Mouse (Mus musculus): ENCODE data around the gene Kcnab3.
A peak's percentile ranks its signal among the peaks of the same experiment; 100 is the strongest.

Kcnab3 gene

DNA sequence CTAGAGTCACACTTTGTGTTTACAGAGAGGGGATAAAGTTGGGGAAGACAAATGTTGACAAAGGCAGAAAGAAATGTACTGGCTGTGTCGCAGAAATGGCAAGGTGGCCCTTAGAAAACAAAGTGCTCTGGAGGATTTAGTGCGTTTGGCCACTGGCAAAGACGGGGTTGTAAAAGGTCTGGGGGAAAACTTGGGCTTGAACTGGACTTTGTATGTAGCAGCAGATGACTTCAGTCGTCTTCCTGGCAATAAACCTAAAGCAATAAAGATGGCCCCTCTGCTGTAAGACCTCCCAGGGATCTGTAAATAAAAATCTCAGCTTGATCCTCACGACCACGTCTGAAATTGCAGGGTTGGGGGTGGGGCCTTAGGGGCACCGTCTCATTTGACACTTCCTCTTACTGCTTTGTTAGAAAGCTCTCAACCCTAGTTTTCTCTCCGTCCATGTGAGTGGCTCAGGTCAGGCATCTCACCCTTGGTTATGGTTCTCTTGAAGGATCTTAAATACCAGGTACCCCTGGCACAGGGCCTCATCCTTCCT, 6.7 kb downstream of the Kcnab3 start:
- DNase-seq, result no peak

DNA sequence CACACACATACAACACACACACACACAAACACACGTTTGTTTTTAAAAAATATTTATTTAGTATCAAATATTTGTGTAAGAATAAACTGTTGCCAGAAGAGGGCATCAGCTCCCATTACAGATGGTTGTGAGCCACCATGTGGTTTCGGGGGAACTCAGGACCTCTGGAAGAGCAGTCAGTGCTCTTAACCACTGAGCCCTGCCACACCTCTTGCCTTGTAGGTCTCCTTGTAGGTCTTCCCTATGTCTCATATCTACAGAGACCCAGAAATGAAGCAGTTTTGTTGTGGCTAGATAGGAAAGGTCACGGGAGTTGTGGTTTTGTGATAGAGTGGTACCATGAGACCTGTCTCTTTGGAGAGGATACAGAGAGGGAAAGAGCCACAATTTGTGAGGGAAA, 7.9 kb downstream of the Kcnab3 start:
- no peak for DNase-seq

DNA sequence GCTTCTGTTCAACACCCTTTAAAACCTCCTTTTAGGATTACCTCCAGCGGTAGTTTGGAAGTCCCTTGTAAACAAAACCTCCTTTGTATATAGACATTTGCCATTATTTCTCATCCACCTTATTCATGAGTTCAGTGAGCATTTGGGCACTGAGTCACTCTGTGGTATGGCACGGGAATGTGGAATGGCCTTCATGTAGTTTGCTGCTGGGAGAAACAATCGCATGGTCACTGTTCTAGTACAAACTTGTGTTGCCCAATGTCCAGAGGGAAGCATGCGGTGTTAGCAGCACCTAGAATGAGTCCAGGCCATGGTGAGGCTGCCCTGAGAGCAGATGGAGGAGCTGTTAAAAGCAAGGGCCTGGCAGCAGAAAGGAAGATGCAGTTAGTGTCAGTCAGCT, 8.7 kb downstream of the Kcnab3 start:
- no peak for DNase-seq

DNA sequence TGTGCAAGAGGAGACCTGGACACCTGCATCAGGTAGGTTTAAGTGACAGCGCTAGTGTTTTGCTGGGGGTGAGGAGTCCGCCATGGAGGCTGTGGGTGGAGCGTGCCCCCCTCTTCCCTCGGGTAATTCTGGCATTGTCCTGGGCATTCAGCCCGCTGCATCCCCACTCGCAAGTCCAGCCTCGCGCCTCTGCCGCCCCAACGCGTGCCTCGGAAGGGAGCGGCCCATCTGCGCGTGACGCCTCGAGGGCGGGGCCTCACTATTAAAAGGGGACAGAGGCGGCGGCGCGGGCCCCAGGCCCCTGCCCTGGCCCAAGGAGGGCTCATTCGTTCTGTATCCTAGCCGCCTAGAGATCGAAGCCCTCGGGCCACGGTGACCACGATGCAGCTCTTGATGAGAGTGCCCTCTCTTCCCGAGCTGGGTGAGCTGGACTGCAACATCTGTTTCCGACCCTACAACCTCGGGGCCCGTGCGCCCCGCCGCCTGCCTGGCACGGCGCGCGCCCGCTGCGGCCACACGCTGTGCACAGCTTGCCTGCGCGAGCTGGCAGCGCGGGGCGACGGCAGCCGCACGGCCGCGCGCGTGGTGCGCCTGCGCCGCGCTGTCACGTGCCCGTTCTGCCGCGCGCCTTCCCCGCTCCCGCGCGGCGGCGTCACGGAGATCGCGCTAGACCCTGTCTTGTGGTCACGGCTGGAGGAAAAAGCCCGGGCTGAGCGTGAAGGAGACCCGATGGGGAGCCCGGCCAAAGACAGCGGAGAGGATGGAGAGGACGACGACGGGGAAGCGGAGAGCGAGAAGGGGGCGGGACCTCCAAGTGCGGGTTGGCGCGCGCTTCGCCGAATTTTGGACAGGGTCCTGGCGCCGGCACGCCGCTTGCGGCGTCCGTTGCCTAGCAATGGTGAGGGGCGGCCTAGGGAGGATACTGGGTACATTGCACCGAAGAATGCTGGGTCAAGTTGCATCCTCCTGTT, 14.4 kb downstream of the Kcnab3 start, which contains the start of gene Rnf227:
Rnf227 (plus strand) TSS at position 301 of the 971 bp plus-strand sequence.
- DNase-seq, result peak; percentile 64

DNA sequence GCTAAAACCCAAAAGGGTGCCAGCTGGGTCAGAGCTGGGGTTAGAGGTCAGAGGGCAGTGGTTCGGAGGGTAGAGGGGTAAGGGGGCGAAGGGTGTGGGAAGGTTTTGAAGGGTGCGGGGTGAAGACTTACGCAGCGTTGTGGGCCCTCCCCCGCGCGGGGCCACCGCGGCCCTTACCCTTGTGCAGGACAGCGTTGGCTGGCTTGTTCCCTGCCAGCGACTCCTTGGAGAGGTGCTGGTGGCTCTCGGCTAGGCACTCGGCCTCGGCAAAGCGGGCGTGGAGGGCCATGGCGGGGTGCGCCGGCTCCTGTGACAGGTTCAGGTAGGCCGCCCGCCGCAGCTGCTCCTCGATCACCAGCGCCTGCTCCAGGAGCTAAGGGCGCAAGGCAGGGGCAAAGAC, 20.4 kb downstream of the Kcnab3 start:
- no peak for DNase-seq

DNA sequence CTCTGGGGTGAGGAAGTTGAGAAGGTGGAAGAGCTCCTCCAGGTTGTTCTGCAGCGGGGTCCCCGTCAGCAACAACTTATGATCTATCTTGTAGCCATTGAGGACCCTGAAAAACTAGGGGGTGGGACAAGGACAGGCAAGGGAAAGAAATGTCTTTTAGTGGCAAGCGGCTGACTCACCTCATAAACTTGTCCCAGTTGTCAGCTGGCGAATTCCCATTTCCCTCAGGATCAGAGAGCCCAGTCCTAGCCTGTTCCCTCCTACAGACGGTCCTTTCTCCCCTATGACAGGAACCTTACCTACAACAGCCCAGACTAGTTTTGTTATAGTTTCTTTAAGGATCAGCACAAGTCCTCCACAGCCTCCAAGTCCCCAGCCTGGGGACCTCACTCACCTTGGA, 30.5 kb downstream of the Kcnab3 start:
- no peak for DNase-seq

DNA sequence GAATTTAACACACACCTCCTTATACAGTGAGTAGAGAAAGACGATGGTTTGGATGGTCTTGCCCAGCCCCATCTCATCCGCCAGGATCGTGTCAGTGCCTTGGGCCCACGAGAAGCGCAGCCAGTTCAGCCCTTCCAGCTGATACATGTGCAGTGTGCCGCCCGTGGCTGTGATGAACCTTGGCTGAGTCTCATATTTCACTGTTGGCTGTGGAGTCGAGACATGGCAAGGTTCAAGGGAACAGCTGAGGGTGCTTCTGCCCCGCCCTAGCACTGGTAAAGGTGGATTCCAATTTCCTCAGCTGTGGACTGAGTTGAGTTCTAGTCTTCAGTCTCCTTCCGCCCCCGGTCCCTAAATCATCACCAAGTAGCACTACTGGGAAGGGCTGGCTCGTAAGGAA, 31.6 kb downstream of the Kcnab3 start:
- no peak for DNase-seq

DNA sequence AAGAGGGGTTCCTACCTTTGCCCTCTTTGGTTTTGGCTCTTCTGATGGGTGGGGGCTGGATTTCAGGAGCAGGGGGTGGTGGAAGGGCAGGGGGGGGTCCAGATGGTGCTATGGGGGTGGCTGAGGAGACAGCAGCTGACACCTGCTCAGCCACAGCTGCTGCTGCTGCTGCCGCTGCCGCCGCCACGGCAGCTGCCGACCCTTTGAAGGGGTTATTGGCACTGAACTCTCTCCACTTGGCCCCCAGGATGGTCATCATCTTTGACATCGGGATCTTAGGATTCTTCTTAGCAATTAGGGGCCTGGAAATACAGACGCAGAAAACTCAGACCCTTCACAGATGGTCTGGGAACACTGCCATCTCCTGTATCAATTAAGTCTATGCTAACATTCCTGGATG, 36.0 kb downstream of the Kcnab3 start:
- no peak for DNase-seq

DNA sequence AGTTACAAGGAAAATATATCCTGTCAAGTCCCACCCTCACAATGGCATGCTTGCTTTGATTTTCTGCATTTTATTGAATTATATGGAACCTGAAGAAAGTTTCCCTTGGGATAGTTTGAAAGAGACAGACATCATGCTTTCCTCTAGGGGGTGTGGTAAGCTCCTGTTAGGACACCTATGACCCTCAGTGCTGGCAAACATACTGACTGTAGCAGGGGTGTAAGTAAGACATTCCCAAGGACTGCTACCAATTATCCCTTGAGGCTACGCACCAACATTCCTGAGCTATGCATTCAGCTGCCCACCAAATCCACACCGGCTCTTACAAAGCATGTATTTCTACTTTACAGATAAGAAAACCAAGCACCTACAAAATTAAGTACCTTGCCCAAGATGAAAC, 36.4 kb downstream of the Kcnab3 start:
- DNase-seq, result no peak

DNA sequence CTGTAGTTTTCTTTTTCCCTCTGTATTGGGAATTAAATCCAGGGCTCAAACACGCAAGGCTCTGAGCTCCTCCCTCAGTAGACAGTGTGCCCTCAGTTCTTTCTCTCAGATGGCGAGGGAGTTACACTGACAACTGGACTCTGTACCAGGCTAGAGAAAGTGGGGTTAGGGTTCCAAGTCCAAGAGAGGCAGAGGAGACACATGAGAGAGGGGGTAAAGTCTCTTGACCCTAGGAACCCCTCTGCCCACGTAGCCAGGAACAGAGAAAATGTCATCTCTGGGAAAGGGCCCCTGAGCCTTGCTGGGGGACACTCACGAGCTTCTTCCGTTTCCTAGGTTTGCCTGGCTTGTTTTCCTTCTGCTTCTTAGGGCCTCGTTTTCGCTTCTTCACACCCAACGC, 38.3 kb downstream of the Kcnab3 start:
- DNase-seq, result no peak

DNA sequence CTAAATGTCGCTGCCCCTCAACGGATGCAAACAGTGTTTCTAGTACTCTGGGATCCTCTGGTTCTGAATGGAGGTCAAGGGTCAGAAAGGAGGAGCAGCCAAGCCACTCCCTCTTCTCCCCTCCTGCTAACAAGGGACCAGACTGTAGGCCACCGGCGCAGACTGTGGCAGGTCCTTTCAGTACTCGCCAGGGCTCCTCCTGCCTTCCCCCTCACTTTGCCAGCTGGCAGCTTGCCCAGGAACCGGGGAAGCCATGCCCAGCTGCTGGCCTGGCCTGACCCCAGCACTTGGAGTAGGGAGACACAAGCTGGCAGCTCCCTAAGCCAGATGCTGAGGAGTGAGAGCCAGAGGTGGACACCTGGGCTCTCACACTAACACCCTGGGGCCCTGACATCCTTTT, 38.9 kb downstream of the Kcnab3 start:
- peak; percentile 97 for DNase-seq

DNA sequence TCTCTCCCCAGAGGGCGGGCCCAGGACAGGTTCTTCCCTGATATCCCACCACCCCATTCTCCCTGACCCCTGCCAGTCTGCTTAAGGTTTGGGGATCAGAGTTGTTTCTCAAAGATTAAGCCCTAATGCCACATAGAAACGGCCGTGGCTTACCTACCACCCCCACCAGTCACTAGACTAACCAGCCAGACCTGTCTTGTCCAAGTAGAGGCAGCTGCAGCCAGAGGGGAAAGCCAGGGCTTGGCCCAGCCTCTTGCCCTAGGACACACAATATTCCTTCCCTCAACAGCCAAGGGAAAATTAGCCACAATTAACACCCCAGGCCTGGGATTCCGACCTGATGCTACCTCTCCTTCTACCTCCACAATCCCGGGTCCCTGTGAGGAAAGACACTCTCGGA, 39.7 kb downstream of the Kcnab3 start:
- DNase-seq, result peak; percentile 42

DNA sequence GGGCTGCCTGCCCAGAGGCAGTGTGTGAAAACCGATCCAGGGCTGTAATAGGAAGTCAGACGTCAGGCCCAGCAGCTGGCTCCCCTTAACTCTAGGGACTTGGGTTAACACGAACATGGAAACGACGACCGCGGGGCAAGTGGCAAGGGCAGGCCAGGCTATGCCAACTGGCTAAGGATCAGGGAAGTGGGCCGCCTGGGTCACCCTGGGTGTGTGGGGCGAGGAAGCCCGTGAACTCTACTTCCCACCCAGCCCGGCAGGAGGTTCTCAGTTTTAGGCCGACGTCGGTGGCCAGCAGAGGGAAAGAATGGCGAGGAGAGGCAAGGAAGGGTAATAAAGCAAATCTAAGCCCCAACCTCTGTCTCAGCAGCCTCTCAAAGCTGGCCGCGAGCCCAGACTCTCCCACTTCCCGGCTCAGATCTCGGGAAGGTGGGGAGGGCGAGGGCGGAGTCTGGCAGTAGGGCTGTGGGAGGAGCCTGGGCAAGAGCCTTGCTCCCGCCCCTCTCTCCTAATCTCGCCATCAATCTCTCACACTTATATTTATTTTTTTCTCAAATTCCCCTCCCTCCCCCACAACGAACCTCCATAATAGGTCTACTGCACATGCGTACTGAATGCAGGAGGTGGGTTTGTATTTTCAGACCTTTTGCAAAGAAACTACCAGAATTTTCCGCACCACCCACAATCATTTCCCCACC, 40.2 kb downstream of the Kcnab3 start:
- DNase-seq, result peak; percentile 98

DNA sequence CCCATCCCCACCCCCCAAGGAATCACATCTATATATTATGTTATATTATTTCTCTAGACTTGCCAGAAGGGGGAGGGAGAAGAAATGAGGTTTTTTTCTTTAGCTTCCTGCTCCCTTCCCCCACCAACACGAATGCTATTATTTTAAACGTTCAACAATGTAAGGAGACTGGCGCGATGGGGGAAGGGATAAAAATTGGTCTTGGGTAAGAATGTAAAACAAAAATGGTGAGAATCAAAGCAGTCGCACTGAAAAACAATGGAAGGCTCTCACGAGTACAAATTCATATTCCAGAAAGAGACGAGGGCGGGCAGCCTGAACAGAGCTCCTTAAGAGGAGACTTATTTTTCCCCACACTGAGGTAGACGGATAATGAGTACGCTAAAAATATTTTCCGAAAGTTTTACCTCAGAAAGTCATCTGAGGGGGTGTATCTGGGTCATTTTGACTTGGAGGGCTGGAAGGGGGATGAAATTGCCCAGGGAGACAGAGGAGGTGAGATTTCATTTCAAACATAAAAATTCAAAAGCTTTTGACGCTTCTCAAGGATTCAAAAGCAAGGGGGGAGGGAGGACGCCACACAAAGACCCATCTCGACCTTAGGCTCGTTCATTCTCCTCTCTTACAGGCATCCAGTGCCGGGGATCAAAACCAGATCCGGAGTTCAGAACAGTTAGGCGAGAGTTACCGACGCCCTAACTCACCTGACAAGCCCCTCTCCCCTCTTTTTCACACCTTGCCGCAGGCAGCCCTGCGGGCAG, 41.0 kb downstream of the Kcnab3 start:
- DNase-seq, result peak; percentile 35

DNA sequence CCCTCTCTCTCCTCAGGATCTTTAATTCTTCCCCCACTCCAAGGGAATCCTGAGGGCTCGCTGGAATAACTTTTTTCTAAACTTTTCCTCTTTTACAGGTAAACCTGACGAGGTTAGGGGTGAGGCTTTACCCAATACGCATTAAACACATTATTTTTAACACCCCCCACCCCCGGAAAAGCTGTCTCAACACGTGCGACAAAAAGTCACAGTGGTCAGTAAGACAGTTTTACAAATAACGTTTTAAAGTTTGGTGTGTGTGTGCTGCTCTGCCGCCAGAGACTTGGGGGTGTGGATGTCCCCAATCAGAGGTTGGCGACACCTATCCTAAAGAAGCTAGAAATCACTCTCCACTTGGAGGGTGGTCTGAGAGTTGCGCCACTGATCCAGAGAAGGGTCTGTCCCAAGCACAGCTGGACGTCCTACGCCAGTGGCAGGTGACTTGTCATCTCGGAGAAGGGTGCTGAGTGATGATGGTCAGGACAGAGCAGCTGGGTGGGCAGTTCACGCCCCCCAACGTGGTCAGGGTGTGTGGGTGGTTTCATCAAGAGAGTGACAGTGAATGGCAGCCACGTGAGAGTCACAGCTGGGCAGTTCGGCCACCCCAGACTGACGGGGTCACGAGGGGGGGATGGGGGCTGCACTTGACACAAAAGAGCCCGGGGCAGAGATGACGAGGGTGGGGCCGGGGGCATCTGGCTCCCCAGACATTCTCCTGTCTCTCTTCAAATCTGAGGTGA, 41.7 kb downstream of the Kcnab3 start:
- DNase-seq, result peak; percentile 29

DNA sequence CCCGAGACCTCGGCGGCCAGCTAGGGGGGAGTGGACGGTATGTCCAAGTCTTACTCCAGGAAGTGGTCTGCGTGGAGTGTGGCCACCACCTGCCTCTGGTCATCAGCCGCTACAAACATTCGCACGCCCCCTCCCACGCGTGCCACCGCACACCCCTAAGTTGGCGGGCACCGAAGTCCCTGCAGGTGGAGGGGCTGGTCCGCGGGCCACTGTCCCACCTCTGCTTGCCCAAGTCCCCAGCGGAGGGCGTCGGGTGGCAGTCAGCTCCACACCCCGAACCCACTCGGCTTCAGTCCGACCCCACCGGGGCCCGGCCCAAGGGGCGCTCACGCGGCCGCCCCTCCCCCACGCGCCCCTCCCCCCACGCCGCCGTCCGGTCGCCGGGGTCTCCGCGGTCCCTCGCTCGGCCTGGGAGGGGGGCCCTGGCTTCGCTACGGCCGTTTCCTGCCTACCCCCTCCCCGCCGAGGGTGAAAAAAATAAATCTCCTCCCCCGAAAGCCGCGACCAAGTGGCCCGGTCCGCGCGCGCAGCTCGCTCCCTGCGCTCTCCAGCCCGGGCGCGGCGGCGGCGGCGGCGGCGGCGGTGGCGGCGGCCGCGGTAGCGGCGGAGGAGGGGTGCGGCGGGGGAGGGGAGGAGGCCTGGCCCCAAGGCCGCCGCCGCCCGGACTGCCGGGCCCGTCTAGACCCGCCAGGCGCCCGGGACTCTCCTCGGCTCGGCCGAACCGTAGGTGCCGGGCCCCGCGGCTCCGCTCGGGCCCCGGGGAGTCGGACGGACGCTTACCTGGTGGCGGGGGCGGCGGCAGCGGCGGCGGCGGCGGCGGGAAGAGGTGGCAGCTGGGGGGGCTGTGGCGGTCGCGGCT, 42.5 kb downstream of the Kcnab3 start:
- DNase-seq, result peak; percentile 53

DNA sequence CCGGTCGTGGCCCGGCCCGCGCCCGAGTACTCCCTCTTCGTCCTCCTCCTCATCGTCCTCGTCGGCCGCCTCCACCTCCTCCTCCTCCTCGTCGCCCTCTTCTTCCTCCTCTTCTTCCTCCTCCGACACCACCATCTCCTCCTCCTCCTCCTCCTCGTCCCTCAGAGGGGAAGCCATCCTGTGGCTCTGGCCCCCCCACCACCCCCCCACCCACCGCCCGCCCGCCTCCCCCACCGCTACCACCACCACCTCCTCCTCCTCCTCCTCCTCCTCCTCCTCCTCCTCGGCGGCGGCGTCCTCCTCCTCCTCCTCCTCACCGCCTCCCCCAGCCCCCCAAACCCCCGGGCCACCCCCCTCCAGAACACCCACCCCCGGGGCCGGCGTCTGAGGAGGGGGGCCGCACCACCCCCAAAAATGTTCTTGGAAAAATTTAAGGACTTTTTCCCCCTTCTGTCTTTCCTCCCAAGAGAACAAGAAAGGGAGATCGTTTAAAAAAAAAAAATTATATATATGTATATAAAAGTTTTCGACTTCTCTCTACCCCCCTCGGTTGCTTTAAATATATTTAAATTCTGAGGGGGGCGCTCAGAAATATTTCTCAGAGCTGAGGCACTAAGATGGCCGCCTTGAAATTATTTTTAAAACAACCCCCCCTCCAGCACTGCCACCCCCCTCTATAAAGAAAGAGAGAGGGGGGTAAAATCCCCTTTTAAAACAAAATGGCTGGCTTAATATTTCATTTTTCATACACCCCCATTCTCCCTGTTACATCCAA, 43.3 kb downstream of the Kcnab3 start, which contains the start of gene Chd3:
Chd3 (minus strand) TSS at position 192 of the 775 bp plus-strand sequence.
- no peak for DNase-seq

DNA sequence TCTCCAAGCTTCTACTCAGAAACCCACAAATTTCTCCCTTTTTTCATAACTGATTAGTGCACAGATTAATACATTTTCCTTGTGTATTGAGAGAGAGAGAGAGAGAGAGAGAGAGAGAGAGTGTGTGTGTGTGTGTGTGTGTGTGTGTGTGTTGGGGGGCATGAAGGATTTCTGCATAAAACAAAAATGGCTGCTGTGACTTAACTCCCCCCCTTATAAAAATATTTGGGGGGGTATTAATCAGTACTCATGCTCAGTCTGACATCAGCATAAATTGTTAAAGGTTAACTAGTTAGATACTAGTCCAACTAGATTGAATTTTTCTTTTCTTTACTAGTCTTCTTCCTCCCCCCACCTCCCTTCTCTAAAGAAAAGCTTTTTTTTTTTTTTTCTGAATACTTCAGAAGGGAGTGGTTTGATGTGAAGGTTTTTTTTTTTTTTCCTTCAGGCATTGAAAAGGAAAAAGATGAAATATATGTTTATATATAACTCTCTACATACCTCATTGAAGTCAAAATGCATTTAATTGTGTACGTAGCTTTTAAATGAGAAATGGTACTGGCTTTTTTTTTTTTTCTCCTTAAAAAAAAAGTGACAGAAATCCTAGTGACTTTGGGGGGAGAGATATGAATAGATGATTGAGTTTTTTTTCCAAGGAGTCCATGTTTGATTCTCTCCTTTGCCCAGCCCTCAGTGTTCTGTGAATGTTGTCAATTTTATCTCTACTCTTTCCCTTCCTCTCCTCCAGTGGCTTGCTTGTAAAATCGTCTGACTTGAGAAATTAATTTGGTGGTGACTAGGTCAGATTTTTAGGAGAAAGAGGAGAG, 44.1 kb downstream of the Kcnab3 start:
- no peak for DNase-seq

DNA sequence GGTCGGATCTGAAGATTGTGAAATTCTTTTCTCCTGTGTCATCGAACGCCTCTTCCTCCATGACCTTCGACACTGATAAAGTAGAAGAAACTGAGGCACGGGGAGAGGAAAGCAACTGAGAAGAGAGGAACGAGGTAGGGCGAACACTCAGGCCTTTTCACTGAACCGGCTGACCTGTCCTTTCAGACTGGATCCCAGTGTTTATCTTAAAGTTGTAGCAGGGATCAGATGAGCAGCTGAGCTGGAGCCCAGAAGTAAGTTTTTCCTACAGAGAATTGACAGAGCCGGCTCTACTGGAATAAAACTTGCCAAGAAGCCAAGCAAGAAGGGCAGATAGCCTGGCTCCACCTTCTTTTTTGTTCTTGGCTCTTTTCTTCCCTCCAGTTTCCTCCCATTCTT, 44.8 kb downstream of the Kcnab3 start:
- DNase-seq, result peak; percentile 11

Measured in lung, postnatal 14 days (tissue).